Mouse (Mus musculus) layer of hippocampus, postnatal 25 days (tissue): ENCODE data around the gene Itga3. TPM values are rescaled to one million over a fixed set of nuclear protein-coding genes. Genes with fewer than 3 reads are reported as not detected.

Experiments used
- DNase-seq, 2 experiments: peaks; one replicate each; pipeline ENCODE4 v3.0.0; 2022; ENCODE audit warnings: mixed read lengths in 2 of 2, low spot score in 1 of 2; ENCODE audit errors: extremely low spot score in 1 of 2
- total RNA-seq, 2 experiments: library from RNA; stranded (reverse); gene quantifications; 2 replicates each; pipeline ENCODE4 v1.2.3; 2021

Itga3 gene
- total RNA-seq, 2 experiments from 2014 or later = 11.7 to 15.6 TPM

- no peak for DNase-seq
These were observed 67.7 kb downstream of the Itga3 start for GRCm38 (mm10) chr11:95008661-95009628.

DNA sequence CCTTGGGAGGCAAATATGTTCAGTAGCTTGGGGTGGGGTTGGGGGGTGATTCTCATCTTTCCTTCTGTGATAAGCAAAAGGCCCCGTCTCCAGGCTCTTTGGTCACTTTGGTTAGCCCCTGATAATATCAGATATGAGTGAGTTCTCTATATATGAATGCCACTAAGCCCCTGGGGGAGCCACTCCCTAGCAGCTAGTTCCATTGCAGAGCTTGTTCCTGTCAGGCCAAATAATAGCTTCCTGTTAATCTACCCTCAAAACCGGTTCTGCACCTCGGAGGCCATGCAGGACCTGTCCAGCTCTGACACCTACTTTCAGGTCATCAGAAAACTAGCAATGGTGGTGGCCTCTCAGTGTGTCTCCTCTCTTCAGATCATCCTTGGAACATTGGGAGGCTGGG, 69.2 kb downstream of the Itga3 start:
- DNase-seq = no peak

DNA sequence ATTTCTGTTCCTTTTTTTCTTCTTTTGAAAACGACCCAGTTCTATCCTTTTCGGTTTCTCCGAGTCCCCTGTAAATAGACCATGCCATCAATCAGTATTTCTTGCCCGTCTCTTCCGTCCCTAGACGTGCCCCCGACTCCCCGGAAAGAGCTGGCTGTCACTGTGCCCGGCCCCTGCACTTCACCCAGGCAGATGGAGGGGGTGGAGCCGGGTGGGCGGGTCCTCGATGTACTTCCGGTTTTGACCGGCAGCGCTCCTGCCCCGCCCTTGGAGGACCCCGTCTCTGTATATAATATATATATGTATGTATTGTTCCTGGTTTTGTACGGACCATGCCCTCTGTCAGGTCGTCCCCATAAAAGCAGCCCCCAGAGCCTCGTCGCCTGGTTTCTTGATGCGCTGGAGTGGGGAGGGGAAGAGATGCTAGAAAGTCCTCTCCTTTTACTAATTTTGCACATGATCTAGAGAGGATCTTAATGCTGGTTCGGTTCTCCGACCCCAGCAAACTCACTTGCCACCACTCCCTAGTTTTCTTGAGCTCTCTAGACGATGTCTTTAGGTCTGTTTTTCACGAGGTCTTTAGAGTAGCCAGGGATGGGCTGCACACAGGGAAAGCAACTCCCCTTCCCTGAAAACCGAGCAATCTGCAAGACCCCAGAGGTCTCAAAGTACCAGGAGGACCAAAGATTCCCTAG, 69.9 kb downstream of the Itga3 start:
- peak in 1 of 2 experiments; percentile 65 for DNase-seq

DNA sequence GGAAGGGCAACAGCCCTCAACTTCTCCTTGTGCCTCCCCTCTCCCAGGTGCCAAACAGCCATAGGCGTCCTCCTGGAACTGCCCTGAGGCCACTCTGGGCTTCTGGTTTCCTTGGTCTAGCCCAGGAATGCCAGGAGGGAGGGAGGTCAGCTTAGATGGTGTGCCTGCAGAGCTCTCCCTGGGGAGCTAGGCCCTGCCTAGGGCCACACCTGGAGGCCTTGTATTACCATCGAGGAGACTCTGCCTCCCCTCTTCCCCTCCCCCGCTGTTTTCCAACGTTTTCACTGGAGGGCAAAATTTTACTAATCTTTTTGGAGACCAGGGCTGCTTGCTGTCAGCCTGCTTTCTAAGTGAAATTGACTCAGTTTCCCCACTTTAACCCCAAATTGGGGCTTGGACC, 70.6 kb downstream of the Itga3 start:
- DNase-seq = no peak

DNA sequence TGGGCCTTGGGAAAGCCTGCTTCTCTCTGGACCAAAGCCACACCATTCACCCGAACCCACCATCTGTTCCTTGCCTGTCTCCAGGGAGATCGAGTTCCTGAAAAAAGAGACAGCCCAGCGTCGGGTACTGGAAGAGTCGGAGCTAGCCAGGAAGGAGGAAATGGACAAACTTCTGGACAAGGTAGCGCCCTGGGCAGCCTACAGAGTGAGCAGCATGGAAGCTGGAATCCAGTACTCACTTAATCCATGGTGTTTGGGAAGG, 71.7 kb downstream of the Itga3 start:
- DNase-seq = no peak

DNA sequence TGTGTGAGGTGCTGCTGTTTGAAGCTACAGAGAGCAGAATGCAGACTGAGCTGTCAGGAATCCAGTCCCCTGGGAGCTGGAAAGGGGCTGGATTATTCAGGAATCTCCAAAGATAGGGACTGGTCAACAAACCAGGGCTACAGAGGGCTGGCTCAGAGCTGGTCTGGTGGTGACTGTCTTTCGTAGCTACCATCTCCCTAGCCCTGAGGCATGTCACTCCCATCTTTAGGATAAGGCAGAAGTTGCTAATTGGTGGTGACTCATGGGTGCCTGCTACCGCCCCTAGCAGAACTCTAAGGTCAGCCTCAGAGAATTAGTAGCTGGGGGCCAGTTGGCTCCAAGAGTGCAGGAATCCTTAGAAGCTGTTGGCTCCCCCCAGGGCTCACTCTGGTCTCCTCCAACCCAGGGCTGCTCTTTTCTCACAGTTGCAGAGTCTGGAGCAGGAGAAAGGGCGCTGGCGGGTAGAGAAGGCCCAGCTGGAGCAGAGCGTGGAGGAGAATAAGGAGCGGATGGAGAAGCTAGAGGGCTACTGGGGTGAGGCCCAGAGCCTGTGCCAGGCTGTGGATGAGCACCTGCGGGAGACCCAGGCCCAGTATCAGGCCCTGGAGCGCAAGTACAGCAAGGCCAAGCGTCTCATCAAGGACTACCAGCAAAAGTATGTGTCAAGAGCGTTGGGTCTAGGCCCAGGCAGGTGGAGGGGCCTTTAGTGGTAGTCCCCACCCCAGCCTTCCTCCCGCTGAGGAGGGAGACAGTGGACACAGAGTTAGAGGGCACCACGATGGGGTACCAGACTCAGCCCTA, 72.3 kb downstream of the Itga3 start:
- DNase-seq = no peak

GRCm38 (mm10) chr11:95002705-95003104, 73.9 kb downstream of the Itga3 start:
- no peak for DNase-seq

- no peak for DNase-seq
These were observed 74.8 kb downstream of the Itga3 start for GRCm38 (mm10) chr11:95001584-95002347.

- DNase-seq = peak in 1 of 2 experiments; percentile 67
These were observed 75.5 kb downstream of the Itga3 start for GRCm38 (mm10) chr11:95001058-95001457.

DNA sequence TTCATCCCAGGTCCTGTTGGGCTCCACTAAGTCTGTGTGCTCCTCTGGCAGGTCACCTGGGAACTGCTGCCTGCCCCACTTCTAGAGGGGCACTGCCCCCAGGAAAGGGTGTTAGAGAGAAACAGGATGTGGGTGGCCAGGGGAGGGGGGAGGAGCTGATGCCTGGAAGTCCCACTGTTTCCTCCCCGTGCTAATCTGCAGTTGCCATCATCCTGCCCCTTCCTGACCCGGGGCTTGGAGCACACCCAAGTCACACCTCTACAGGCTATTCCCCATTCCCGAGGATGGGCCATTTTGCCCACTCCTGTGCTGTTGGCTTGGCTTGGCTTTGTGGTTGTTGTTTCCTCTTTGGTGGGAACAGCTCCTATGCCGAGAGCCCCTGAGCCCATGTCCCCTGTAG, 76.1 kb downstream of the Itga3 start:
- no peak for DNase-seq

GRCm38 (mm10) chr11:95000128-95000527, 76.5 kb downstream of the Itga3 start:
- DNase-seq = no peak

- peak in 1 of 2 experiments; percentile 68 for DNase-seq
These were observed 78.5 kb downstream of the Itga3 start for GRCm38 (mm10) chr11:94998041-94998531.

- no peak for DNase-seq
These were observed 79.0 kb downstream of the Itga3 start for GRCm38 (mm10) chr11:94997596-94997995.

DNA sequence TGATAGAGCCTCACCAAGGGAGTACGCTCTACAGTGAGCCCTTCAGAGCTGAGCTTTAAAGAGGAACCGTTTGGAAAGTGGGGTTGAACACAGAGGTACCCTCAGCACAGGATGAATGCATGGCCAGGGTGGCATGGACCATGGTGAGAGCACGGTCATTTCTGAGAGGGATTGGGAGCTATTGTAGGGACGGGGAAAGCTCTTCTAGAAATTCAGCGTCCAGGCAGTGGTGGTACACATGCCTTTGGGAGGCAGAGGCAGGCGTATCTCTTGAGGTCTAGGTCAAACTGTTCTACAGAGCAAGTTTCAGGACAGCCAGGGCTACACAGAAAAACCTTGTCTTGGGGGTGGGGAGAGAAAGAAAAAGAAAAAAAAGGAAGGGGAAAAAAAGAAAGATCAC, 79.6 kb downstream of the Itga3 start:
- no peak for DNase-seq

DNA sequence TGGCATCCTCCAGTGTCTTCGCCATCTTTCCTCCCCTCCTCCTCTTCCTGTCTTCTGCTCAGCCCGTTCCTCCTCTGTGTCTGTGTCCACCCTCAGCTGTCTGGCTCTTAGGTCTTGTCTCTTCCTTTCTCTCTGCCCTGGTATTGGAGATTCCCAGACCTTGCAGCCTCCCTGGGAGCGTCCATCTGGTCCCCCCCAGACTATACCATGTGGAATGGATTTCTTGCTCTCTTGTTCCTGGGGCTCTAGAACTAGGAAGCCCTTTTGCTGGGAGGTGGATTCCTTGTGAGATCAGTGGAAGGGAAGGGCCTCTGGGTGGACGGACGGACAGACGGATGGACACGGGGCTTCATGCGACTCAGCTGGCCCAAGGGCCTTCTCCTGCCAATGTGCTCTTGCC, 80.5 kb downstream of the Itga3 start:
- no peak for DNase-seq

- DNase-seq = no peak
These were observed 81.4 kb downstream of the Itga3 start for GRCm38 (mm10) chr11:94994947-94995772.
